Mouse (Mus musculus) gastrocnemius, adult 8-10 months (tissue): ENCODE measurements around the gene 1700016C15Rik. TPM values are rescaled to one million over a fixed set of nuclear protein-coding genes. Genes with fewer than 3 reads are reported as not detected.

ENCODE experiments used
- DNase-seq, 2 experiments: peaks; one replicate each; pipeline ENCODE4 v3.0.0; 2022; ENCODE audit warnings: low spot score in 2 of 2
- total RNA-seq, 4 experiments: library from RNA; stranded (reverse); gene quantifications; 2 replicates each; pipeline ENCODE4 v1.2.4; 2022

The 1700016C15Rik gene
- total RNA-seq, 4 experiments from 2014 or later, result not detected

- peak; percentile 45 to 61 for DNase-seq
Measured at GRCm38 (mm10) chr1:177795421-177796192, 66.0 kb downstream of the 1700016C15Rik start.

GRCm38 (mm10) chr1:177796193-177796939 is 66.8 kb downstream of the 1700016C15Rik start, which contains the start of gene Adss:
Gene Adss, minus strand, starts transcription at chr1:177796511.
- peak; percentile 98 to 99 for DNase-seq

DNA sequence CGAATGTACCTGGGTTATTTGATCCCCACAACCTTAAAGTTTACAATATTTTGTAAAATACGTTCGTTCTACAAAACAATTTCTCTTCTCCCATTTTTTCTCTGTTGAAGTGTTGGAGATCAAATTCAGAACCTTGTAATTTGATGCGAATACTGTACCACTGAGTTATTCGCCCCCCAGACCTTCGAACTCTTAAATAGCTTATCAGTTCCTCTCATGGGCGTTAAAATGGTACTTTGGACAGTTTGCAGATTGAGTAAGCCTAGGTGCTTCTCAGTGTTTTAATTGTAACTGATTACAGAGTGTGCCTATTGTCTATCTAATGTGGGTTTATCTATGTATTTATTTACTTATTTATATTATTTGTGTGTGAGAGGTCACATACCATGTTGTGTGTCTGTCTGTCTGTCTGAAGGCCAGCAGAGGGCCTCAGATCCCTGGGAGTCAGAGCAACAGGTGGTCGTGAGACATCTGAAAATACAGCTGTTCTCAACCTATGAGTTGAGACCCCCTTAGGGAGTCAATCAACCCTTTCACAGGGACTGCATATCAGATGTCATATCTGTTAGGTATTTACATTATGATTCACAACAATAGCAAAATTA is 67.6 kb downstream of the 1700016C15Rik start:
- DNase-seq, result no peak

Other genes with a start within 250 kb of the 1700016C15Rik start
- 1 to 10 TPM; 5.4 to 6.8 (median 6.4) TPM for gene Adss, start 66.7 kb downstream of the 1700016C15Rik start, total RNA-seq